Mouse (Mus musculus) heart, adult 18-20 months (tissue): ENCODE measurements around the gene Ttk. TPM values are rescaled to one million over a fixed set of nuclear protein-coding genes. Genes with fewer than 3 reads are reported as not detected.

Source experiments
- DNase-seq, 2 experiments: peaks; one replicate each; pipeline ENCODE4 v3.0.0; 2021 to 2022; ENCODE audit warnings: mixed read lengths in 1 of 2
- total RNA-seq, 2 experiments: library from RNA; stranded (reverse); gene quantifications; 2 replicates each; pipeline ENCODE4 v1.2.3; 2021

The Ttk gene
- total RNA-seq, 2 experiments from 2014 or later, result 0.21 to 0.32 TPM

DNA sequence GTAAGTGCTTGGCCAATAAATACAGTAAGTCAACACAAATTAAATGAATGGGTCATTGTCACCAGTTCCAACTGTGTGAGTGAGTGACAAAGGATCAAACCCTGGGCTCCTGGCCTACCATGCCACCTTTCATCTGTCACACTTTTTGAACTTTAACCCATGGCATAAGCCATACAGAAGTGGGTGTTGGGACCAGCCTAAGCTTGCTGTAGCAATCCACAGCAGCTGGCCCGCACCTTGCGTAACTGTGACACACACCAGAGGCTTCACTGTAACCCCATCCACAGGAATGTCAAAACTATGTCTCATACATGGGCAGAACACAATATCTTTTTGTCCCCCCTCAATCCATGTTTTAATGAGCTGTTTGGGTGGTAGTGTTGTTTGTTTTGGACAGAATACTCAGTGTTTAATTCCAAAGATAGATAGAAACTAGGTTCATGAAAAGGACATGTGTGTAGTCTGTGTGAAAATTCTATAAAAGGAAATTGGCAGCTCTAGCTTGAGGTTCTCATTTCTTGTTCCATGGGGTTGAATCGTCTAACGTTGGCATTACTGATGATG, 59.4 kb downstream of the Ttk start:
- DNase-seq, result no peak

GRCm38 (mm10) chr9:83902086-83902485, 67.6 kb downstream of the Ttk start:
- no peak for DNase-seq

GRCm38 (mm10) chr9:83905820-83906219, 71.3 kb downstream of the Ttk start:
- DNase-seq, result no peak

GRCm38 (mm10) chr9:83907017-83907416, 72.5 kb downstream of the Ttk start:
- no peak for DNase-seq

GRCm38 (mm10) chr9:83909836-83910235, 75.3 kb downstream of the Ttk start:
- no peak for DNase-seq

- no peak for DNase-seq
Measured at GRCm38 (mm10) chr9:83910926-83911325, 76.4 kb downstream of the Ttk start.

Other genes starting within 250 kb of the Ttk start
- under 1 TPM; 0.13 to 0.22 TPM for gene Elovl4, start 28.4 kb upstream of the Ttk start, total RNA-seq
- 100 to 1,000 TPM in 1 of 2 experiments, 10 to 100 TPM in 1; 91.8 to 106 TPM for gene Bckdhb, start 90.5 kb downstream of the Ttk start, total RNA-seq